Mouse (Mus musculus): ENCODE measurements around the gene Pgghg. TPM values are rescaled to one million over a fixed set of nuclear protein-coding genes. Genes with fewer than 3 reads are reported as not detected.
A peak's percentile ranks its signal among the peaks of the same experiment; 100 is the strongest.

The Pgghg gene
- total RNA-seq, 2 experiments from 2014 or later: 8.4 to 8.7 TPM

DNA sequence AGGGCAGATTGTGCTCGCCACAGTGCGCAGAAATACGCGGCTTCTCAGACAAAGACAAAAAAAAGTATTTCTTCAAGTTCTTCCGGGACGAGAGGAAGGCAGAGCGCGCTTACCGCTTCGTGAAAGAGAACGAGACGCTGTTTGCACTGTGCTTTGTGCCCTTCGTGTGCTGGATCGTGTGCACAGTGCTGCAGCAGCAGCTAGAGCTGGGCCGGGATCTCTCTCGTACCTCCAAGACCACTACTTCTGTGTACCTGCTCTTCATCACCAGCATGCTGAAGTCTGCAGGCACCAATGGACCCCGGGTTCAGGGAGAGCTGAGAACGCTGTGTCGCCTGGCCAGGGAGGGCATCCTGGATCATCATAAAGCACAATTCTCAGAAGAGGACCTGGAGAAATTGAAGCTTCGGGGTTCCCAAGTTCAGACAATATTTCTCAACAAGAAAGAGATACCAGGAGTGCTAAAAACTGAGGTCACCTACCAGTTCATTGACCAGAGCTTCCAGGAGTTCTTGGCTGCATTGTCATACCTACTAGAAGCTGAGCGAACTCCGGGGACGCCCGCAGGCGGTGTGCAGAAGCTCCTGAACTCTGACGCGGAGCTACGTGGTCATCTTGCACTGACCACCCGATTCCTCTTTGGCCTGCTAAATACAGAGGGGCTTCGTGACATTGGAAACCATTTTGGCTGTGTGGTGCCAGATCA lies 18.0 kb upstream of the Pgghg start:
- DNase-seq: no peak

DNA sequence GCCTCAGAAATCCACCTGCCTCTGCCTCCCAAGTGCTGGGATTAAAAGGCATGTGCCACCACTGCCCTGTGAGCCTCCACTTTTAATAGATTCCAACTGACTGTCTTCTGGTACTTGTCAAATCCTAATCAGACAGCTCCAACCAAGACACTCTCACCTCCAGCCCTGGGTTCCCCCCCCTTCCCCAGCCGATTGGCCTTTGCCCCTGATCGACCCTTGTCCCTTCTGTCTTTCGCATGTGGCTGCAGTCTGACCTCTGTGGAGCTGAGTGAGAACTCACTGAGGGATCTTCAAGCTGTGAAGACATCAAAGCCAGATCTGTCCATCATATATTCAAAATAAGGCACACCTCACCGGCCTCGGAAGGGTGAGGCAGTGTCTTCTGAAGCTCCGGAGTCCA lies 14.0 kb upstream of the Pgghg start:
- no peak for DNase-seq

- no peak for DNase-seq
Observed at GRCm38 (mm10) chr7:140938436-140938835, 2.8 kb upstream of the Pgghg start.

GRCm38 (mm10) chr7:140938896-140939295 lies 2.3 kb upstream of the Pgghg start:
- DNase-seq: no peak

DNA sequence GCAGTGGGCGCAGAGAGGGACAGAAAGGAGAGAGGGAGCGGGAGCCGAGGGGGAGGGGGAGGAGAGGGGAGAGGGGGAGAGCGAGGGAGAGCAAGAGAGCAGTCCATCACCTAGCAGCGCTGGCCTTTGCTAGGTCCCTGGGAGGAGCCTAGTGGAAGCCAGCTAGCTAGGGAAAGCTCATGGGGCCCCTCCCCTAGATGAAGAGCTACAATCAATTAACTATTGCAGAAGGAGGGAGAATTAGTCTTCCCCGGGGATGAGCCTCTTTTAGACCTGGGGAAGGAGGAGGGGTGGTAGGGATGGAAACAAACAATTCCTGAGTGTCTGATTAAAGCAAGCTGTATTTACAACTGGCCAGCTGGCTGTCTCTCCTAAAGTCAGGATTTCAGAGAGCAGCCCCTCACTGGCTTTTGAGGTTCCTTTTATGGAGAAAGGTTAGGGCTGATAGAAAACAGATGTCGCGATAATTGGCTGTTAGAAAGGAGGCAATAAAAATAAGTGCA lies 1.5 kb upstream of the Pgghg start:
- DNase-seq: no peak

GRCm38 (mm10) chr7:140942341-140942740 lies 1.1 kb downstream of the Pgghg start:
- DNase-seq: no peak

DNA sequence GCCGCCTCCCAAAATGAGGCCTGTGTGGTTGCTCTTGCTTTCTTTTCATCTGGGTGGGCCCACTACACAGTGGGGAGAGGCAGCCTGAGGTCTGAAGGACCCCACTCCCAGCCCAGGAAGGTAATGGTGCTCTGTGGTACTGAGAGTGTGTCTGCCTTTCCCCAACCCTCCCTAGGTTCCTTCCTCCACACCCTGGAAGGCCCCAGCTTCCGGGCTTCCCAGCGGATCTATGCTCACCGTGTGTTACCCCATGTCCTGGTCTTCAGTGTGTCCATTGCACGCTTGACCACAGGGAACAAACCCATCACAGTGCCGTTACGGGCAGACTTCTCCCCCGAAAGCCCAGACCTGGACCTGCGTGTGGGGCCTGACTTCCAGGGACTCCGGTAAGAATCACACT lies 1.6 kb downstream of the Pgghg start:
- no peak for DNase-seq

DNA sequence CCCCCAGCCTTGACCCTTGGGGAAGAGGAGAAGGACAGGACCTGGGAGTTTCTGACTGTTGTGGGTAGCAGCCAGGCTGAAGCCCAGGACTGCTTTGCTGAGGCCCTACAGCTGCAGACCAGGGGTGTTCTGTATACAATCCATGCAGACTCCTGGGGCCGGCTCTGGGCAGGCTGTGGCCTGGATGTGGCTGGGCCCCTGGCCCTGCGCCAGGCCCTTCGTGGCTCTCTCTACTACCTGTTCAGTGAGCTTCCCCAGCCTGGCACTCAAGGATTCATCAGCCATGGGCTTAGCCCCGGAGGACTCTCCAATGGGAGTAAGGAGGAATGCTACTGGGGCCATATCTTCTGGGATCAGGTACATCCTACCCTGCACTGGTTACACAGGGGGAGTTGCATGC lies 2.2 kb downstream of the Pgghg start:
- no peak for DNase-seq

DNA sequence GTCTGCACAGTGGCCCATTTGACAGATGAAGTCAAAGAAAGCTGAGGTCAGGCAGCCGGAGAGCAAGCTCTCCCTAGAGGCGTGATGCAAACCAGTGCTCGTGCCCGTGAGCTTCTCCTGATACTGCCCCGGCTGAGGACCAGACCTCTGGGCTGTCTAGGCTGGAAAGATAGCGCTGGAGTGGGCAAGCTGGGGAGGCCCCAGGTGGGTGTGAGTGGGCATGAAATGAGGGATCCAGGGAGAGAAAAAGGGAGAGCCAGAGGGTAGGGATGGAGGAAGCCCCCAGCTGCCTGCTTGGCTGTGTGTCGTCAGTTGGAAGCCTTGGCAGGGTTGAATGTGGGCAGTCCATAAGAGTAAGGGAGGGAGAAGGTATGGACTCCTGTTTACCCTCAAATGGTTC lies 3.0 kb downstream of the Pgghg start:
- DNase-seq: no peak

DNA sequence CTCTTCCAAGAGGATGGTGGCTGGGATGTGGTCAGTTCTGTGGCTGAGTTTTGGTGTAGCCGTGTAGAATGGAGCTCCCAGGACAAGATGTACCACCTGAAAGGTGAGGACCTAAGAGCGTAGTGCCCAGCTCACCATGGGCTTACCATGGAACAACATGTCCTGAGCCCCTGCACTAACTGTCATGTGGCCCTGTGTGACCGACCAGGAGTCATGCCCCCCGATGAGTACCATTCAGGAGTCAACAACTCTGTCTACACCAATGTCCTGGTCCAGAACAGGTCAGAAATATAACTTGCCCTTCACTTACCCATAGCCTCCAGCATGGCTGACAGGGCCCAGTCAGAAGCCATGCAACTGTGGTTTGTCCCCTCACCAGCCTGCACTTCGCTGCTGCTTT lies 4.1 kb downstream of the Pgghg start:
- no peak for DNase-seq

DNA sequence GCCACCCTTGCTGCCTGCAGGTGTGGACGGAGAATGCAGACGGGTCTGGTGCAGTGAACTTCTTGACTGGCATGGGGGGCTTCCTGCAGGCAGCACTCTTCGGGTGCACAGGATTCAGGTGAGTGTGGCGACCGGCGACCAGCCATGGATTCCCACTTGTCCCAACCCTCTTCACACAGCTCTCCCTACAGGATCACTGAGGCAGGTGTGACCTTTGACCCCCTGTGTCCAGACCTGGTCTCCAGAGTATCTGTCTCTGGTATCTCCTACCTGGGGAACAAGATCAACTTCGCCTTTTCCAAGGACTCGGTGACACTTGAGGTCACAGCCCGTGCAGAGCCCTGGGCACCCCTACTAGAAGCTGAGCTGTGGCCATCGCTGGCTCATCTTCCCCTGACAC lies 5.1 kb downstream of the Pgghg start:
- no peak for DNase-seq

- DNase-seq: peak; percentile 55
Observed at GRCm38 (mm10) chr7:140946980-140947379, 5.8 kb downstream of the Pgghg start.

- no peak for DNase-seq
Observed at GRCm38 (mm10) chr7:140948161-140948560, 7.0 kb downstream of the Pgghg start.

- no peak for DNase-seq
Observed at GRCm38 (mm10) chr7:140949255-140949654, 8.1 kb downstream of the Pgghg start.

GRCm38 (mm10) chr7:140949824-140950530 lies 8.8 kb downstream of the Pgghg start, which contains the start of gene Ifitm5:
Gene Ifitm5 (minus strand): TSS chr7:140950291.
- DNase-seq: no peak

DNA sequence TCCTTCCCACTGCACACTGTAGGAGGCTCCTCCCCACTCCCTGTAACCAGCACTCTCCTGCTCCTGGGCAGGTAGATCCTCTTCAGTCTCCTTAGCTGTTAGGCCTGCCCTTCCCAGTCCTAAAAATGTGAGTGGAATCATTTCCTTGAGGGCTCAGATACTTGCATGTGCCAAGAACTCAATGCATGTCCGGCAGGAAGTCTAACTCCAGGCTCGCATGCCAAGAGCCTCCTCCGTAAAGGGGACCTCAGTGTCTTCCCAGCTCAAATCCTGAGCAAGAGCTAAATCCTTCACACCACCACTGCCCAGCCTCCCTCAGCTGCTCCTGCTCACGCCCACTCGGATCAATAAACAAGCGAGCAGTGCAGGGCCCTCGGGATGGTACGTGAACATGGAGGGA lies 9.9 kb downstream of the Pgghg start:
- DNase-seq: peak; percentile 58

GRCm38 (mm10) chr7:140951765-140952164 lies 10.6 kb downstream of the Pgghg start:
- no peak for DNase-seq

DNA sequence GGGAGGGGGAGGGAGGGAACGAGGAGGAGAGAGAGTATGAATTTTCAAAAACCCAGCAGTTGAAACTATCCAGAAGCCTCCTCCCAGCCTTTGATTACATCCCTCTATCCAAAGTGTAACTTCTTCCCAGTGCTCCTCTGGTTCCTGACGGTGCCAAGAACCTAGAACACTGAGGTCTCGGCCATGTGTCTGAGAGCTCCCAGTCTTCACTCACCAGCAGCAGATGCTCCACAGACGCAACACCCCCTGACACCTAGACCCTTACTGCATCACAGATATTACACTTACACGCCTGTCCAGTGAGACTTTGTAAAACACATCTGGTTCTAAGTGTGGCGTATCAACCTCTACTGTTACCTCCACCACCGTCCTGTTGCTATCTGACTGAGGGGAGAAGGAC lies 11.2 kb downstream of the Pgghg start:
- DNase-seq: no peak

- DNase-seq: no peak
Observed at GRCm38 (mm10) chr7:140953133-140953532, 11.9 kb downstream of the Pgghg start.

- DNase-seq: no peak
Observed at GRCm38 (mm10) chr7:140953800-140954732, 12.9 kb downstream of the Pgghg start.

- no peak for DNase-seq
Observed at GRCm38 (mm10) chr7:140954733-140955071, 13.5 kb downstream of the Pgghg start.

DNA sequence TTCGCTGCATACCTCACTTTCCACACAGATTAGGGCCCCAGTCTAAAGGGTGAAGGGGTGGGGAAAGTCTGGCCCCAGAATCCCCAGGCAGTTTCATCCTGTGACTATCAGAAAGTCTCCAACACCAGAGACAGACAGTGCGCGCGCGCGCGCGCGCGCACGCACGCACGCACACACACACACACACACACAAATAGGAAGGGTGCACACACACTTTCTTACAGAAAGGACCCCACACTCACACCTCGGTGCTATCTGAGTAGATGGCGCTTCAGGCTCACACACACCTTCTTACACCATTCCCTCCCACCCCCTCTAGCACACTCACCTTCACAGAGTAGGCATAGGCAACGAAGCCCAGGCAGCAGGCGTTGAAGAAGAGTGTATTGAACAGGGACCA lies 14.2 kb downstream of the Pgghg start:
- no peak for DNase-seq

Data from heart, postnatal 4 days (tissue).